Mouse (Mus musculus) heart, postnatal 36 days (tissue): ENCODE measurements around the gene Fam151a. TPM values are rescaled to one million over a fixed set of nuclear protein-coding genes. Genes with fewer than 3 reads are reported as not detected.
"Not testable (repeated sequence)": the region's sequence is repeated elsewhere in the genome, so short reads cannot be mapped to it uniquely, and the experiment has no call there.

Source experiments
- DNase-seq, 2 experiments: peaks; one replicate each; pipeline ENCODE4 v3.0.0; 2021 to 2022
- intact Hi-C: fragments of 180-260 bp; cut with DNase I; formaldehyde crosslinking; loops from one replicate; pipeline ENCODE4 v1.15.1; 2025
- total RNA-seq, 2 experiments: library from RNA; stranded (reverse); gene quantifications; 2 replicates each; pipeline ENCODE4 v1.2.3; 2021

Gene Fam151a
- total RNA-seq, 2 experiments from 2014 or later = 0.27 to 0.86 TPM

- intact Hi-C loops = no loop called here
- no peak for DNase-seq
Observed at GRCm38 (mm10) chr4:106772558-106772957, 38.9 kb downstream of the Fam151a start.

DNA sequence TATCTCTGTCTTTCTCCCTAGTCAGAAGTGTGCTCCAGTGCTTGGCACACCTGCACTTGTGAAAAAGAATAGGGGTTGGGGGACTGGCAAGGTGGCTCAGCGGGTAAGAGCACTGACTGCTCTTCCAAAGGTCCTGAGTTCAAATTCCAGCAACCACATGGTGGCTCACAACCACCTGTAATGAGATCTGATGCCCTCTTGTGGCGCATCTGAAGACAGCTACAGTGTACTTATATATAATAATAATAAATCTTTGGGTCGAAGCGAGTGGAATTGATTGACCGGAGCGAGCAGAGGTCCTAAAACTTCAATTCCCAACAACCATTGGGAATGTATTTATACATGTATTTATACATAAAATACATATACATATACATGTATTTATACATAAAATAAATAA lies 42.1 kb downstream of the Fam151a start:
- intact Hi-C loops = not testable (repeated sequence)

DNA sequence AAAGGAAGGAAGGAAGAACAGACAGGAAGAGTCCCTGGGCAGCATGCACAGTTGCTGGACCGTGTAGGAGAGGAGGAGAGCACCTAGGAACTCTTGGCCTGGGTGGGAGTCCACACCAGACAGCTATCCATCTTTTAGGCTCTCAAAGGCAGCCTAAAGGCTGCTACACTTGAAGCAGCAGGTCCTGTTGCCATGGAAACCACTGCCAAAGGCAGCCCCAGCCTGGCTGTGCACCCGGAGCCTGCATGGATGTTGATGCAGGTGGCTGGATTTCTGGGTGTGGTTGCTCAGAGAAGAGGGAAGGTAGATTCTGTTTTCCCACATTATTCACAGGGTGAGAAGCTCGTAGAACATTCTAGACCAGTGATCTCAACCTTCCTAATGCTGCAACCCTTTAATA lies 43.3 kb downstream of the Fam151a start:
- intact Hi-C loops = no loop called here

More for the DNA sequence above, 42.1 kb downstream of the Fam151a start:
- DNase-seq = not testable (repeated sequence)

GRCm38 (mm10) chr4:106778116-106778788 lies 44.6 kb downstream of the Fam151a start:
- DNase-seq = peak; percentile 90 to 92
- intact Hi-C loops = no loop called here

More for the DNA sequence above, 43.3 kb downstream of the Fam151a start:
- no peak for DNase-seq

DNA sequence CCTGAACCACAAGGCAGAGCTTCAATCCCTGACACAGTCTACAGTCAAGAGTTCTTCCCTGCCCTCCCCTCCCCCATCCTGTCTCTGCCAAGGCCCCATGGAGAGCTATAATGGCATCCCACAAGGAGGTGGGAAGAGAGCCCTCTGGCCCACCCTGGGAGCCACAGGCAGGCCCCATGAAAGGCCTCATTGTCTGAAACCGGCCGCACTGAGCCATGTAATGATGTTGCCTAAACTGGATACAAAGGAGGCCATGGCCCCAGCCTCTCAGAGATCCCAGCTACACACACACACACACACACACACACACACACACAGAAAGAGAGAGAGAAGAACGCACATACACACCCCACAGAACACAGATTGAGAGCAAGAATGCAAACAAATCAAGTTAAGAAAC lies 46.4 kb downstream of the Fam151a start:
- intact Hi-C loops = no loop called here
- DNase-seq = no peak

DNA sequence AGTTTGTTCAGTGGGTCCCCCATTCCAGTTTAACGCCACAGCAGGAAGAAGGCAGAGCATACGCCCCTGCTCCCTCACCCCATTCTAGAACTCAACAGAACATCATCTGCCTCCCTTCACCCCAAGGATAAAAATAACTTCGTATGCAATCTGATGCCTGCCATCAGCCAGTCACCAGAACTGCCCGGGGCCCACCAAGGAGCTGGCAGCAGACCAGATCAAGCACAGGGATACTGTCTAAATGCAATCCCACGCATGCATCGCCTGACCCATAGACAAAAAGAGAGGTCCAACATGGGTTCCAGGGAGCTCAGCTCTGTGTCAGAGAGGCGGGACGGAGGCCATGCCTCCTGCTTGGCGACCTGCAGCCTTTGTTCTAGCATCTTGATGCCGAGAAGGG lies 49.4 kb downstream of the Fam151a start:
- intact Hi-C loops = no loop called here
- no peak for DNase-seq

GRCm38 (mm10) chr4:106784806-106785205 lies 51.1 kb downstream of the Fam151a start:
- DNase-seq = no peak
- intact Hi-C loops = no loop called here

DNA sequence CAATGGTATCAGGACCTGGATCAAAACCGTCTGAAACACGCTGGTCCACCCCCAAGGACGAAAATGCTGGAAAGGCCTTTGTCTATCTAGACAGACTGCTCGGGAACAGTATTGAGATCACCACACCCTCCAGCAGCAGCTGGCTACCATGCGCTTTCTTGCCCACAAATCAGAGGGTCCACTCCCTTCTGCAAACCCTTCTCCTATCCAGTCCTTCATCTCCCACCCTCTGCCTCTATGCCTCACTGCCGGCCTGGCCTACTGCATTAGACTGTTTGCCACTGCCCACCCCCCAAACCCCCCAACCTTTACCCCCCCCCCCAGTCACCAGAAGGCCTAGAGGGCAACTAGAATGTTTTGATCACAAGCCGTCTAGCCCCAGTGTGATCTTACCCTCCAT lies 51.7 kb downstream of the Fam151a start:
- DNase-seq = no peak
- intact Hi-C loops = no loop called here

GRCm38 (mm10) chr4:106785753-106786540 lies 52.3 kb downstream of the Fam151a start:
- no peak for DNase-seq
- intact Hi-C loops = no loop called here

DNA sequence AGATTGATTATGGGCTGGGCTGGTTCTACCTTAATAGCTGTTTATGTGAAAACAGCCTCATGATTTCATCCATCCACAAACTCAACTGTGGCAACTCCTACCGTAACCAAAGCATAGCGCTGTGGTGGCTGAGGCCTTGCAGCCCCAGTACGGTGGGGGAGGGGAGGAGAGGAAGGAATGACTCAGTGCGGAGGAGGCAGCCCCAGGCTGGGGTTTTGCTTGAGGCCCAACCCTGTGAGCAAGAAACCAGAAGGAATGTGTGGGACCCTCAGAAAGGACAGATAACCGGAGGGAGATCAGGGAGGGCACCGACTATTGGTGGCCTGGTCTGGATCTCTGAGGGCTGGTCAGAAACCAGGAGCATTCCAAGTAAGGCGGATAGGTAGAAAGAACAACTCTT lies 54.1 kb downstream of the Fam151a start:
- DNase-seq = no peak
- intact Hi-C loops = no loop called here

DNA sequence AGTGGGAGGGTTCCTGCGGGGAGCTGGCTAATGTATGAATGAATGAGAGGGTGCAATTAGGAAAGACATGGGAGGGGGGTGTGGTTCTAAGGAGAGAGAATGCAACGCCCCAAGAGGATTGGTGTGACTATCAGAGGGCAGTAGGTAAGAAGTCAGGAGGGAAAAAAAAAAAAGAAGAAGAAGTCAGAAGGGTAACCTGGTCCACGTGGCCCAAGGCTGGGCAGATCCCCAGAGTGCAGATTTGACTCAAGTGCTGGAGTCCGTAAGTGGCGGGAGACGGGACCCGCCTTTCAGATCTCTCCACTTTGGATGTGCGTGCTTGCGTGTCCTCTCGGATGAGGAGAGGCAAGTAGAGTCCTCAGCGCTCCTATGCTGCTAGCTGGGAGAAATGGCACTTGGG lies 54.9 kb downstream of the Fam151a start:
- intact Hi-C loops = no loop called here
- DNase-seq = no peak

- DNase-seq = no peak
- intact Hi-C loops = no loop called here
Observed at GRCm38 (mm10) chr4:106789705-106790104, 56.0 kb downstream of the Fam151a start.

DNA sequence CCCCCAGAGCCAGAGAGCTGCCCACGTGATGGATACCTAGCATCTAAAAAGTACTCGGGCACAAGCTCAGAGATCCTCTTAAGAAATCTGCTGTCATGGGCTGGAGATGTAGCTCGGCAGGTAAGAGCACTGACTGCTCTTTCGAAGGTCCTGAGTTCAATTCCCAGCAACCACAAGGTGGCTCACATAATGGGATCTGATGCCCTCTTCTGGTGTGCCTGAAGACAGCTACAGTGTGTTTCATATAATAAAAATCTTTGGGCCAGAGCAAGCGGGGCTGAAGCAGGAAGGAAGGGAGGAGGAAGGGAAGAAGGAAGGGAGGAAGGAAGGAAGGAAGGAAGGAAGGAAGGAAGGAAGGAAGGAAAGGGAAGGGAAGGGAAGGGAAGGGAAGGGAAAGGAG lies 56.5 kb downstream of the Fam151a start:
- intact Hi-C loops, DNase-seq: not testable (repeated sequence)

DNA sequence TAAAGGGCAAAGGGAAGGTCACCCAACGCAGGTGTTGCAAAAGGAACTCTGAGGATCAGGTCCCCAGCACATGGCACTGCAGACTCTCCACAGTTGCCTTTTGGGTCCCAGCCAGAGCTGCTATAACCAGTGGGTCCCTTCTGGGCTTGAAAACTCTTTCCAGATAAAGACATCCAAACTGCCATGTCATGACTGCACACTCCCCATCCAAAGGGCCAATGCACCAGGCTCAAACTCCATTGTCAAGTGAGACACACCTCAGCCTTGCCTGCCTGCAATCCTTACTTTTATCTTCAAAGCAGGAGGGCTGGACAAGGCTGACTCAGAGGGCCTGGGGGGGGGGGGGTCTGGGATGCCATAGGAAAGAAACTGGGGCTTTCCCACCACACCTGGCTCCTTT lies 57.2 kb downstream of the Fam151a start:
- no peak for DNase-seq
- intact Hi-C loops = no loop called here

- intact Hi-C loops = no loop called here
- no peak for DNase-seq
Observed at GRCm38 (mm10) chr4:106792276-106792675, 58.6 kb downstream of the Fam151a start.

DNA sequence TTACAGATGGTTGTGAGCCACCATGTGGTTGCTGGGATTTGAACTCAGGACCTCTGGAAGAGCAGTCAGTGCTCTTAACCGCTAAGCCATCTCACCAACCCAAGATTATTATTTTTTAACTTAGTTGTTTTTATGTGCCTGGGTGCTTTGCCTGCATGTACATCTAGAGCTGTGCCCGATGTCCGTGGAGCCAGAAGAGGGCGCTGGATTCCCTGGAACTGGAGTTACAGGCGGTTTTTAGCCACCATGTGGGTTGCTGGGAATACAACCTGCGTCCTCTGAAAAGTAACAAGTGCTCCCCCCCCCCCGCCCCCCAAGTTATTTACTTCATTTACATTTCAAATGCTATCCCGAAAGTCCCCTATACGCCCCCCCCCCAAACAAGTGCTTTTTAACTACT lies 60.1 kb downstream of the Fam151a start:
- DNase-seq, intact Hi-C loops: not testable (repeated sequence)

GRCm38 (mm10) chr4:106794247-106794646 lies 60.6 kb downstream of the Fam151a start:
- intact Hi-C loops = no loop called here
- DNase-seq = no peak

DNA sequence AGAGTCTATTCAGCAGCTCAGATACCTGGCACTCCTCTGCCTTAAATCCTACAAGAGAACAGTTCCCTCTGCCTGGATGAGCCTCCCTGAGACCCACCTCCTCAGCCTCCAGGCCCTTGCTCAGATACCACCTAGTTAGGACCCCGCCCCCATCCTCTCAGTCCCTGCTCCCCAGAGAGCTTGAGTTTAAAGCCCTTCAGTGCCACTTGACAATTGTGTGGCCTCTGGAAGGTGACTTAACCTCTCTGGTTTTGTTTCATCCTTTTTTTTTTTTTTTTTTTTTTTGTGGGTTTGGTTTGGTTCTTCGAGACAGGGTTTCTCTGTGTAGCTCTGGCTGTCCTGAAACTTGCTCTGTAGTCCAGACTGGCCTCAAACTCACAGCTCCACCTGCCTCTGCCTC lies 61.6 kb downstream of the Fam151a start:
- DNase-seq = no peak
- intact Hi-C loops = no loop called here
